Mouse (Mus musculus) brain, embryonic 18.5 days (tissue): ENCODE data around the gene Auts2.

ENCODE experiments used
- DNase-seq: peaks from one replicate; pipeline ENCODE4 v3.0.0-alpha.2; 2012; ENCODE audit warnings: low read depth, low spot score

The Auts2 gene

DNA sequence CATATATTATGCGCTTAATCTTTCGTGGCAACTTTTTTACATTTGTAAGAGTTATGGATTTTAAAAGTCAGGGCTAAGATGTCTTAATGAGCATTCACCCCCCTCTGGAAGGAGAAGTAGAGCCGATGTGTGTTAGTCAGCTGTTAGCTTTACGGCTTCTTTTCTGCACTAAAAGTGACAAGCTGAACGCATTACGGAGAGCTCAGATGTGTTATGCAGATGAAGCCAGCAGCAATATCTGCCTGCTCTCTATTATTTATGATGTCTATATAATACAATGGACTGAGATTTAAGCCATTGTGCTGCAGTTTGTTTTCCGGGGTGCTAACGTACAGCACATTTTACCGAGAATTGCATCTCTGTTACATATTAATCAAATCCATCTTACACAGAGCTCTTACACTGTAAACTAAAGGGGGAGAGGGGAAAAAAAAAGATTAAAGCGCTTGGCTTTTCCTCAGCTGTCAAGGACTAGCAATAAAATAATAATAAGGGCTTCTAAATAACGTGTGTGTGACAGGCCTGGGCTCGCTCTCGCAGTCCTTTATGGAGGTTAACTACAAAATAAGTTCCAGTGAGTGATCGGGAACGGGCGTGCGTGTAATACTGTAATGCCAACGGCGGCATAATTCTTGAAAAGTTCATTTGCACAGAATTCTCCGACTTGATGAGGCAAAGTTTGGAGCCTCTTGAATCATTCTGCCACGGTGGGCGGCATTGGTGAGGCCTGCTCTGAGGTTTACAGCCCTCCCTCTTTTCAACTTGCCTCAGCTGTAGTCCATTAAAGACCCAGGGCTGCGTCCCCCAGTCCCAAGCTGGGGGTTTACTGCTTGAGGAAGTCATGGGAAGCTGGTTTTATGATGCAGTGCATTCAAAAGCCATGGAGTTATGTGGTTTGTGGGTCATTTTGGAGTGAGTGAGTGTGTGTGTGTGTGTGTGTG is 961.8 kb downstream of the Auts2 start:
- DNase-seq: no peak

- DNase-seq: no peak
Observed at GRCm38 (mm10) chr5:131578737-131579136, 964.4 kb downstream of the Auts2 start.

DNA sequence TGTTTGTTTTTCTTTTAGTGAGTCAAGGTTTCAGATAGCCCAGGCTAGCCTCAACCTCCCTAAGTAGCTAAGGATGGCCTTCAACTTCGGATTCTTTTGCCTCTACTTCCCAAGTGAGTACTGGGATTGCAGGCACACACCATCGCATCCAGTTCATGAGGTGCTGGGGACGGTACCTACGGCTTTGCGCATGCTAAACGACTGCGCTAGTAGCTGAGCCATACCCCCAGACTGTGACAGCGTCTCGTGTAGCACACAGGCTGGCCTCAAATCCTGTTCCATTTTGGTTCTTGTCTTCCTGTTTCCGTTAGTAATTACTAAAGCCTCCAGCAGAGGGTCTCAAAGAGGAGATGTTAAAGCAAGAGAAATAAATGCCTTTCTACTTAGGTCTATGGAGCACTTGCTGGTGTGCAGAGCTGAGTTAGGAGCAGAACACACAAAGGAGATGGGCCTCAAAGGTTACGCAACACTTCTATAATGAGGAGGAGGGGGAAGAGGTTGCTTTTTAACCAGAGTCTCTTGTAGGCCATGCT is 967.3 kb downstream of the Auts2 start:
- no peak for DNase-seq

GRCm38 (mm10) chr5:131575086-131575514 is 968.0 kb downstream of the Auts2 start:
- no peak for DNase-seq

DNA sequence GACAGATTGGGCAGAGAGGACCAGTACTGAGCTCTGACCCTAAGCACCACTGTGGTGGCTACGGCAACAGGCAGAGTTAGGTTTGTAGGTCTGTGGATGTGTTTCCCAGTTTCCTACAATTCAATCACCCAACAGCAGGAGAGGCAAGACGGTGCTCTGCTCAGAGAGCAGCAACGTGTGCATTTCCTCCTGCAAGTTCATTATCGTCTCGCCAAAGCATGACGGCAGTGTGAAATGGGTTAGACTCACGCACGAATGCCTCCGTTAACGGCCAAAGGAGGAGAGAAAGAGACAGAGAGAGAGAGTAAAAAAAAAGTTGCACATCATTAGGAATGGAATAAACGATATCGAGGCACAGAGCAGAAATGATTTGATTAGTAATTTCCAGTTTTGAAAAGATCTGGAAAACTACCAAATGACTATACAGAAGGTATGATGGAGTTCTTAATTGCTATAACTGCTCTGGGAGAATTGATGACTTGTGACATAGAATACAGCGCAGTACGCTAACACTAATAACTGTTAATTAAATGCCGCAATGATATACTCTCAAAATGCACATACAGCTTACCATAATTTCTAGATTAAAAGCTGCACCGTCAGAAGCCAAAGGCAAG is 968.6 kb downstream of the Auts2 start:
- no peak for DNase-seq

GRCm38 (mm10) chr5:131573296-131574177 is 969.6 kb downstream of the Auts2 start:
- DNase-seq: no peak

- DNase-seq: no peak
Observed at GRCm38 (mm10) chr5:131566032-131566431, 977.1 kb downstream of the Auts2 start.

GRCm38 (mm10) chr5:131563630-131564252 is 979.4 kb downstream of the Auts2 start:
- no peak for DNase-seq

DNA sequence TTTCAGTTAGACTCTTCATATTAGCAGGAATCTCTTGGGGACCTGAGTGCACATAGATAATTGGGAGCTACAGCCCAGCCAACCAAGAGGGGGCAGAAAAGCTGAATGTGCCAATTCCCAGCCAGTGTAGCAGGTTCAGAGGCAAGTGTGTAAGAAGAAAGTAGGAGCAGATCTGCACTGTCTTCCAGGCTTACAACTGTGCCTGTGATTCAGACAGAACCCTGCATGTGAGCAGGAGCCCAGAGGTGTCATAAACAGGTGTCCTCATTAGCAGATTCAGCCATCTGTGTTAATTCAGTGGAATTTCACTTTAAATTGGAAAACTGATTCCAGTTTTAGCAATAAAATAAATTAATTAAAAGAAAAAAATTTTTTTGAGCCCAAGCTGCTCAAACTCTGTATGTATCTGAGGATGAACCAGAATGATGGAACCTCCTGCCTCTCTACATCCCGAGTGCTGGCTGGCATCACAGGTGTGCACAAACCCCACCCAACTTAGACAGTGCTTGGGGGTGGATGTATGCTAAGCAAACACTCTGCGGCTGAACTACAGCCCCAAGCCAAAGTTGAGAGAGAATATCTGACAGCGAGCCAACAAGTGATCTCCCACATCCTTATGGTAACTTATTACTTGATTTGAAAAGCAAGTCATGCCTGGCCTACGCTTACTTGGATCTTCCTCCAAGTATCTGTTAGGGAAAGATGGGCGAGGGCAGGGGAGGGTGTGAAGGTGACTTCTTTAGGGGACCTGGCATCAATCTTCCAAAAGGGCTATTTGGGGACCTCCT is 982.2 kb downstream of the Auts2 start:
- DNase-seq: no peak

DNA sequence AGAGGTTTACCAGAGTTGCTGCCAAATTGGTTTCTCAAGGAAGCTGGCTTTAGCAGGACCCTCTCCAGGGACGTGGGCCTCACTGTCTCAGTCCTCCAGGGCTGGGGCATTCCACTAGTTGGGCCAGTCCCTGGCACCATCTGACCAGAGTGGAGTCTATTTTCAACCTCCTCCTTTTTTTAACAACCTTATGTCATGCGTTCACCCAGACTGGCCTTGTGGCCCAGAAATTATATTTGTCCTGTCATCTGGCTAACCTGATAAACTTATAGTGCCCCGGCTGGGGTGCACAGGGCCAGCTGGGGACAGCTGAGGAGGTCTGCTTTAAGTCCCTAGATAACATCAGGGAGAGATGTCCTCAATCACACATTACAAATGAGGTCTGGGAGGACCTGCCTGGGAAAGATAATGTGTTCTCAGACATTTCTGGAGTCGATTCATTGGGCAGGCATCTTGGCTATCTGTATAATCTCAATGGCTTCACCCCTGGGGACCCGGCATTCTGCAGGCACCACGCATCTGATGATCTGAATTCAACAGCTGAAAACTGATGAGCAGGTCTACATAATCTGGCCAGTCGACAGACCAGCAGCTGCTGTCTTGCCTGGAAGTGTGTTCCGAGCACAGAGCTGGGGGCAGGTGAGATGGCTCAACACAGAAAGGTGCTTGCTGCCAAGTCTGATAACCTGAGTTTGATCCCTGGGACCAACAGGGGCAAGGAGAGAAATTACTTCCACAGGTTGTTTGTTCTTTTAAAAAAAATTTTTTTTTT is 984.6 kb downstream of the Auts2 start:
- DNase-seq: no peak

DNA sequence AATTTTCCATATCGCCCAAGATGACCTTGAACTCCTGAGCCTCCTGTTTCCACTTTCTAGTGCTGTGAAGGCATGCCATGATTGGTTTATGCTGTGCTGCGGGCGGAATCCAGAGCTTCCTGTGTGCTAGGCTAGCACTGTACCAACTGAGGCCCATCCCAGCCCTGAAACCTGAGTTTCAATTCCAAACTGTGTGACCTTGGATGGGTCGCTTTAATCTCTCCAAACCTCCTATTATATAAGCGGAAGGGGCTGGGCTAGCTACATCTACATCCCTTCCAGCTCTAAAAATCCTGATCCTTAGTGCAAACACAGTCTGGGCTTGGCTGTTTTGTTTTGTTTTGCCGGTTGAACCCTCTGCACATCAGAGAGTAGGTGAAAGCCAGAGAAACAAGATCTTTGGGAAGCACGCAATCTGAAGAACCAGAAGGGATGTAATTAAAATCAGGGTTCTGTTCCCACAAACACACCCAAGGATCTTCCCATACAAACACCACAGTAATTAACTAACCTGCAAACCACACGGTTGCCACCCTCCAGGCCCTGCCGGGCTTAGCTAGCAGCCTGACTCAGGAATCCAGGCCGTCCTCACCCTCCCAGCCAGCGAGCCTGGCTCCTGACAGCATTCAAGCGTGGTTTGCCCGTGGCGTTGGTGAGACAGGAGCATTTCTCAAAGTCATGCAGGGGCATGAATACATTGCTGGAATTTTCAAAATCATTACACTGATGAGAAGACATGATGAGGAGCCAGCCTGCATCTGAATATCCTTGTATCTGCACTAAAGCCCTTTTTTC is 985.4 kb downstream of the Auts2 start:
- no peak for DNase-seq

- no peak for DNase-seq
Observed at GRCm38 (mm10) chr5:131548932-131549563, 994.1 kb downstream of the Auts2 start.

- DNase-seq: no peak
Observed at GRCm38 (mm10) chr5:131547926-131548325, 995.2 kb downstream of the Auts2 start.

GRCm38 (mm10) chr5:131546414-131546813 is 996.7 kb downstream of the Auts2 start:
- DNase-seq: no peak

DNA sequence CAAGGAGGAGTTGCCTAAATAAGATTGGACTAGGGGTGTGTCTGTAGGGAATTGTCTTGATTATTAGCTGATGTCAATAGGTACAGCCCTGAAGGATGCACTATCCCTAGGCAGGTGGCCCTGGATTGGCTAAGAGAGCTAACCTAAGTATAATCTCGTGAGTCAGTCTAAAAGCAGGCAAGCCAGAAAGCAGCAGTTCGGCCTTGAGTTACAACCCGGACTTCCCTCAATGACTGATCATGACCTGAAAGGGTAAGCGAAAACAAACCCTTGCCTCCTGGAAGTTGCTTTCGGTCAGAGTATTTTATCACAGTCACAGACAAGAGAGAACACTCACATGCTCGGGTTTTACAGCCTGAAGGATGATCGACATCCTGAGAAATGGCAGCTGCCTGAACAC is 998.8 kb downstream of the Auts2 start:
- no peak for DNase-seq

GRCm38 (mm10) chr5:131538311-131538915 is 1004.7 kb downstream of the Auts2 start:
- no peak for DNase-seq

GRCm38 (mm10) chr5:131537831-131538310 is 1005.3 kb downstream of the Auts2 start:
- DNase-seq: no peak
